Mouse (Mus musculus) heart, postnatal 0 days (tissue): ENCODE results near the gene Slc2a4.

Source experiments
- CTCF ChIP-seq: IDR thresholded peaks from 2 replicates; pipeline ENCODE4 v1.5.1; 2016; ENCODE audit warnings: antibody characterized with exemption, control low read depth, low read depth
- EP300 ChIP-seq: IDR thresholded peaks from 2 replicates; pipeline ENCODE4 v1.6.1; 2016; ENCODE audit warnings: antibody characterized with exemption, low read depth

GRCm38 (mm10) chr11:69996161-69997061 lies 48.4 kb upstream of the Slc2a4 start:
- no peak for TF ChIP-seq CTCF
- TF ChIP-seq EP300: no peak
